Mouse (Mus musculus): ENCODE results near the gene Efl1.

The Efl1 gene

DNA sequence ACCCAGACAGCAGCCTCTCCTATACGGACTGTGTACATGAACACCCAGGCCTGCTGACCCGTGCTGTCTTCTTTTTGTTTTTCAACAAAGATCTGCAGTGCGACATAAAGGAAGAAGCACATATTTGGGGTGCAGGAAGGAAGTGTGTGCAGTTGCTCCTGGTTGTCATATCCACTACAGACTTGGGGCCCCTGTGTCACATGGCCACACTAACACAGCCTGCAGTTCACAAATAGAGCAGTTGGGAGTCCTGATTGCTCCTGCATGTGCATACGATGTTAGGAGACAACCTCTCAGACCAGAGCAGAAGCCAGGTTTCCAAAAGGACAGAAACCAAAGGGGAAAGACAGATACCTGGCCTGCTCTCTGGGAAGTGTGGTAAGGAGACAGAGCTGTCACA lies 172.2 kb downstream of the Efl1 start:
- peak; percentile 50 for DNase-seq

DNA sequence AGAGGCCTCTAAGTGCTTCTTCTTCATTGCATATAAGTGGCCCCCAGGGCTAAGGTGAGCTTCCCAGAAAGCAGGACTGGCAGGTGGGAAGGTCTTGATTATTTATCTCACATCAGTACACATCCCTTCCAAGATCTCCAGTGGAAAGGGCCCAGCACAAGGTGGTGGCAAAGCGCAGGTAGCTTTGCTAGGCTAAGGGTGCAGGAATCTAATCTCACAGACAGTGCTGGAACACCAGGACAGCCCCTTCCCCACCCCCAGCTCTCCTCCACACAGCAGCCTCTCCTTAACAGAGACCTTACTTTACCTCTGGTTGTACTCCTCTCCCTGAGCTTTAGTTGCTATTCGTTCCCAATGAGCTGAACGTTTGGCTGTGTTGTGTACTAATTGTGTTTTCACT lies 173.1 kb downstream of the Efl1 start:
- DNase-seq: no peak

DNA sequence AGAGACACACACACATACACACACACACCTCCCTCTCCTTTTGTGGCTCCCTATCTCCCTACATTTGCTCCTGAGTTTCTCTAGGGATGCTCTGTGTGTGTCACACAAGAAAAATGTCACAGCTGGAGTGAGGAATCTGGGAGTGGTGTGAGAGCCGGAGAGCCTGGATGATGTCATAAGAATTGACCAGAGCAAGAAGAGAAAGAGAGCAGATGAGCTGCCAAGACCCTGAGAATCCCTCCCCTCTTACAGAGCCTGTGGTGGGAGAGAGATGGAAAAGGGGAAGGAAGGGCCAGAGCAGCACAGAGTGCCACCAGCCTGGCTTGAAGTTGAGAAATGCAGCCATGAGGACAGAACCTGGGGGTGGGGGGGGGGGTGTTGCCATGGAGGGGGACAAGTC lies 174.1 kb downstream of the Efl1 start:
- DNase-seq: no peak
